Mouse (Mus musculus) embryonic facial prominence, embryonic 10.5 days (tissue): ENCODE measurements at regions not wholly inside any gene's neighbourhood (a gene's known extent, or its start where the extent isn't known, plus 50 kb on each side); places are given as distances from the start of the nearest gene placed in this dataset.
A peak's percentile ranks its signal among the peaks of the same experiment; 100 is the strongest.

Experiments
- DNase-seq: peaks from one replicate; pipeline ENCODE4 v3.0.0-alpha.2; 2017; ENCODE audit warnings: low spot score
- H3K27ac ChIP-seq: fragments of 300-500 bp; sonication (generic); replicated peaks from 2 replicates; pipeline ENCODE4 v1.5.1; 2016; ENCODE audit warnings: mild to moderate bottlenecking
- H3K27me3 ChIP-seq: fragments of 300-500 bp; sonication (generic); replicated peaks from 2 replicates; pipeline ENCODE4 v1.6.1; 2016; ENCODE audit warnings: low read depth, mild to moderate bottlenecking; ENCODE audit not compliant: poor library complexity, severe bottlenecking
- H3K36me3 ChIP-seq: fragments of 300-500 bp; sonication (generic); replicated peaks from 2 replicates; pipeline ENCODE4 v1.6.1; 2016; ENCODE audit warnings: mild to moderate bottlenecking, moderate library complexity
- H3K4me1 ChIP-seq: fragments of 300-500 bp; sonication (generic); 2 replicates; pipeline ENCODE4 v1.6.1; 2016
- H3K4me3 ChIP-seq: fragments of 300-500 bp; sonication (generic); 2 replicates; pipeline ENCODE4 v1.5.1; 2016; ENCODE audit warnings: mild to moderate bottlenecking, moderate library complexity
- H3K9me3 ChIP-seq: fragments of 300-500 bp; sonication (generic); 2 replicates; pipeline ENCODE4 v1.6.1; 2016; ENCODE audit warnings: mild to moderate bottlenecking
- WGBS: fragments of 180-500 bp; shearing (Covaris S2); methylation state at CpG from one replicate; pipeline ENCODE4 v1.1.7; 2016; 5-methylcytosine and 5-hydroxymethylcytosine counted together

DNA sequence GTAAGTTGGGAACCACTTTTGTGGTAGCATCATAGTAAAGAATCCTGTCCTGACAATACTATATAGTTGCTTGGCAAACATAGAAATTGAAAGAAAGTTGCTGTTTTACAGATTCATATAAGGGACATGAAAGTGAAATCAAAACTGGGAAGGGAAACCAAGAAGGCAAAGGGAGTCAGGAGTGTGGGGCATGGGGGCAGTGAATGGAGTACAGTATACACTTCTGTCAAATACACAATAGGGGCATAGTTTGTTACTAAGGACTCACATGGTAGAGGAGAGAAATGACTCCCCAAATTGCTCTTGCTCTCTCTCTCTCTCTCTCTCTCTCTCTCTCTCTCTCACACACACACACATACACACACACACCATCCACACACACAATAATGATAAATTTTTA, 185.1 kb downstream of the Kdr start:
- no peaks in the 10 kb centered on the region for H3K36me3 ChIP-seq
- DNase-seq: no peak
- H3K27me3 ChIP-seq: no peaks in the 10 kb centered on the region
- no peak overlapping the region for H3K4me3 ChIP-seq
- H3K27ac ChIP-seq: no peak overlapping the region
- H3K9me3 ChIP-seq: no peaks in the 10 kb centered on the region
- H3K4me1 ChIP-seq: no peaks in the 10 kb centered on the region

DNA sequence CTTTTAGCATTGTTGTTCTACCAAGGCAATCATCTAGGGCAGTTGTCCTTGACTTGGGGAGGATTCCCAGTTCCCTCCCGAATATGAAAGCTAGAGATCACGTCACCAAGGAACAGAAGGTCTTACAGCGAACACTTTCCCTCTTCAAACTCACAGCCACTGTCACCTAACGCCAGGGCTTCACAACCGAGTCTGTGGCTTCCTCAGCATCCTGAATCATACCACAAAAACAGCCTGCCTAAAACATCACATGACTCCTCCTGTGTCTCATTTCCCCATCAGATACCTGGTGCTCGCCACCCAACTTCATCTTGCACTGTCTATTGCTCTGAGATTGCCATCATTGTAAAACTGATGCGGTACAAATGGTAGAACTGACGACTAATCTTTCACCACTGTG, 186.5 kb downstream of the Kdr start:
- WGBS: 89% methylated on average over 8 of the region's 8 CpGs
- no peak for DNase-seq
- Histone ChIP-seq H3K27me3 (no peaks in the 10 kb centered on the region), H3K36me3 (no peaks in the 10 kb centered on the region), H3K4me1 (no peaks in the 10 kb centered on the region), H3K4me3 (no peak overlapping the region), H3K27ac (no peak overlapping the region), H3K9me3 (no peaks in the 10 kb centered on the region)

DNA sequence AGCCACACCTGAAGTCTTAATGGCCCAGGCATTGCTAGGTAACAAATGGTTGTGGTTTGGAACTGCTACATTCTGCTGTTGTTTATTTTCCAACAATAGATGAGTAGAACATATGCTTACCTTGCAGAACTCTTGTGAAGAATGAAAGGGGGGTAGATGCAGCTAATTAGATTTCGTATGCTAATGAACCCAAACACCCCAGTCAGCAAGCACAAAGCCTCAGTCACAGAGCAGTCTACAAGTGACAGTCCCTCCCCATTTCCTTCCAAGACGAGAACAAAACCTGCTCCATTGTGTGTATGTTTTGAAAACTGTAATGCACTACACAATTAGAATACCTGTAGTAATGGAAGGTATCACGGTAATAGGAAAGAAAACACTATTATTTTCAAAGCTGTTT, 190.2 kb downstream of the Kdr start:
- no peak overlapping the region for H3K27ac ChIP-seq
- H3K9me3 ChIP-seq: no peaks in the 10 kb centered on the region
- no peak overlapping the region for H3K4me3 ChIP-seq
- 36% methylated on average over 3 of the region's 3 CpGs for WGBS
- H3K36me3 ChIP-seq: no peaks in the 10 kb centered on the region
- H3K27me3 ChIP-seq: no peaks in the 10 kb centered on the region
- no peaks in the 10 kb centered on the region for H3K4me1 ChIP-seq
- no peak for DNase-seq

DNA sequence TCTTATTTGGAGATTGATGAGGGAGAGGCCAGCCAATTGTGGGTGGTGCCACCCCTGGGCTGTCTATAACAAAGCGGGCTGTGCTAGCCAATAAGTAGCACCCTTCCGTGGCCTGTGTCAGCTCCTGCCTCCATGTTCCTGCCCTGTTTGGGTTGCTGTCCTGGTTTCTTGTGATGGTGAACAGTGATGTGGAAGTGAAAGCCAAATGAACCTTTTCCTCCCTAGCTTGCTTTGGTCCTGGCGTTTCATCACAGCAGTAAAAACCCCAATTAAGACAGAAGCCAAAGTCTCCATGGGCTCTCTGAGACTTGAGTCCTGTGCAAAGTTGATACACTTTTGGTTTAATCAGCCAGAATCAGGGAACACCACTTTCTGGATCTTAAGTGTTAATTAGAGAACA, 192.1 kb downstream of the Kdr start:
- H3K4me1 ChIP-seq: no peaks in the 10 kb centered on the region
- H3K4me3 ChIP-seq: no peak overlapping the region
- no peak overlapping the region for H3K27ac ChIP-seq
- no peaks in the 10 kb centered on the region for H3K36me3 ChIP-seq
- no peaks in the 10 kb centered on the region for H3K27me3 ChIP-seq
- no peak for DNase-seq
- 93% methylated on average over 3 of the region's 3 CpGs for WGBS
- no peaks in the 10 kb centered on the region for H3K9me3 ChIP-seq

DNA sequence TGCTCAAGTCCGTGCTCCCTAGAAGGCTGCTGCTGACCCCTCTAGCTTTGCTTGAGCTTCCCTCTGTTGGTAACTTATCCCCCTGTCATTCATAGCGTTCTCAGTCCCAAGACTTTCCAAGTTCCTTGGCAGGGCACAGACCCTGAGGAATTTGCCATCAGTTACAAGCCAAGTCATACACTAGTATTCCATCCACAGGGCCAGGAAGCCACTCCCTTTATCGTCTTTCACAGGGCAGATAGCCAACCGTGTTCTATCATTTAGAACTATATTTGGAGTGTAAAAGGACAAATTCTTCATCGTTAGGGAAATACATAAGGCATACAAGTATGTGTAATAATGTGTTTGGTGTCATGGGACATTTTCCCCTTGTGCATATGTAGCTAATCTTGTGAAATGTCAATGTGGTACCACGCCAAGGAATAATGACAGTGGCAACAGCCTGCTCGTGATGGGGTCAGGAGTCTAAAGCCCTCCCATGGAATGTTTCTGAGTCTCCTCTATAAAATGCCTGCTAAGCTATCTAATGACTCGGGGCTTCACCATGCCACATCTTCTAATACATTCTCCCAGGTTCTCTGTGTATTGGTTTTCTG, 193.2 kb downstream of the Kdr start:
- Histone ChIP-seq H3K36me3 (no peaks in the 10 kb centered on the region), H3K4me3 (no peak overlapping the region), H3K27ac (no peak overlapping the region), H3K9me3 (no peaks in the 10 kb centered on the region), H3K27me3 (no peaks in the 10 kb centered on the region), H3K4me1 (no peaks in the 10 kb centered on the region)
- 87% methylated on average over 8 of the region's 8 CpGs for WGBS
- DNase-seq: no peak

DNA sequence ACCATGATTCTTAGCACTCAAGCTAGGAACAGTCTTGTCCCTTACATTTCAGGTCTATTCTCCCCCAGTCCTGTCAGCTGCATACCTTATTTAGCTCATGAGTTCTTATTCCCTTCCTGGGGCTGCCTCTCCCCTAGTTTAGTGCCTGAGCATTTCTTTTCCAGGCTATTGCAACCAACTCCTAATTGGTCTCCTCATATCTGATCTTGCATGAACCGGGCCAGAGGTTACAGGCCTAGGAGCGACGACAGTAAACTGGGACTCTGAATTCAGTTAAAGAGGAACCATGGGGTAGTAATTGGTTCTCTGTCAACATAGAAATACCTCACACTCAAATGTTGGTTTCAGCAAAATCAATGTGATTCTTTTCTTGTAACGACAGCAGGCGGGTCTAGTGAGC, 195.9 kb downstream of the Kit start:
- DNase-seq: no peak
- H3K9me3 ChIP-seq: no peaks in the 10 kb centered on the region
- 88% methylated on average over 5 of the region's 5 CpGs for whole genome bisulfite sequencing
- no peak overlapping the region for H3K4me3 ChIP-seq
- H3K36me3 ChIP-seq: no peaks in the 10 kb centered on the region
- H3K27me3 ChIP-seq: no peaks in the 10 kb centered on the region
- no peak overlapping the region for H3K27ac ChIP-seq
- no peaks in the 10 kb centered on the region for H3K4me1 ChIP-seq

DNA sequence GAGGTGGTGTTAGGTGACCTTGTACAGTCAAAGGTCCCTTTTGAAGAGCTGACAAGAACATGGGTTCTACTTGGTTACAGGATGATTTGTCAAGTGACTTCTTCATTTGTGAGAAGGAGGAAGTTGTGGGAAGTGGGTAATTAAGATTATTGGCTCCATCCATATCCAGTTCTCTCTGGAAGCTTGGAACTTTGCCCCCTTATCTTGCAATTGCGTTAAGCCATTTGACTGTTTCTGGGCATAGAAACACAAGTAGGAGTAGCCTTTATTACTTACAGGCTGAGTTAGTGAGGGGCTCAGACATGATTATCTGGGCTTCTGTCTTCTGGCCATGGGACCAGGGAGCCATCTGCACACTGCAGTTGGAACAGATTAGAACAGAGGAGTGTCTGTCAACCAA, 192.5 kb downstream of the Kit start:
- Histone ChIP-seq H3K9me3 (no peaks in the 10 kb centered on the region), H3K36me3 (no peaks in the 10 kb centered on the region), H3K4me1 (peaks cover 14% of the 10 kb centered on the region), H3K27me3 (no peaks in the 10 kb centered on the region), H3K4me3 (no peak overlapping the region), H3K27ac (no peak overlapping the region)
- WGBS: 88% methylated on average over 1 of the region's 1 CpGs
- DNase-seq: no peak

DNA sequence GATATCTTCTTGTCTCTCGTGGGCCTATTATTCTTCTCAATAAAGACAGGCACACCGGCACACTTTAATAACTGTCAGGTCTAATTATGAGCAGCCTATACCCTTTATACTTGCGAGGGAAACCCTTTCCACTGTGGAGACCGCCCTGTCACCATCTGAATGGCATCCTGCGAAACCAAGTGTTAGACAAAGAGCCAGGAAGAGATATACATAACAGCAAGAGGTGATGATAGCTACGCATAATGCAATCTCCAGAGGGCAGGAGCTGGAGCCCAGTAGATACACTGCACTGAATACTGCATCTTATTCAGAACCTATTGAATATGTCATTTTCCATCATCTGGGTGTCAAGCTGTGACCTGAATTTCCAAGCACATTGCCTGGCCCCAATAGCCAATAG, 187.7 kb downstream of the Kit start:
- no peaks in the 10 kb centered on the region for H3K27me3 ChIP-seq
- no peak overlapping the region for H3K27ac ChIP-seq
- H3K36me3 ChIP-seq: no peaks in the 10 kb centered on the region
- H3K4me1 ChIP-seq: peaks cover 20% of the 10 kb centered on the region
- H3K4me3 ChIP-seq: no peak overlapping the region
- H3K9me3 ChIP-seq: no peaks in the 10 kb centered on the region
- 80% methylated on average over 6 of the region's 6 CpGs for WGBS
- no peak for DNase-seq

DNA sequence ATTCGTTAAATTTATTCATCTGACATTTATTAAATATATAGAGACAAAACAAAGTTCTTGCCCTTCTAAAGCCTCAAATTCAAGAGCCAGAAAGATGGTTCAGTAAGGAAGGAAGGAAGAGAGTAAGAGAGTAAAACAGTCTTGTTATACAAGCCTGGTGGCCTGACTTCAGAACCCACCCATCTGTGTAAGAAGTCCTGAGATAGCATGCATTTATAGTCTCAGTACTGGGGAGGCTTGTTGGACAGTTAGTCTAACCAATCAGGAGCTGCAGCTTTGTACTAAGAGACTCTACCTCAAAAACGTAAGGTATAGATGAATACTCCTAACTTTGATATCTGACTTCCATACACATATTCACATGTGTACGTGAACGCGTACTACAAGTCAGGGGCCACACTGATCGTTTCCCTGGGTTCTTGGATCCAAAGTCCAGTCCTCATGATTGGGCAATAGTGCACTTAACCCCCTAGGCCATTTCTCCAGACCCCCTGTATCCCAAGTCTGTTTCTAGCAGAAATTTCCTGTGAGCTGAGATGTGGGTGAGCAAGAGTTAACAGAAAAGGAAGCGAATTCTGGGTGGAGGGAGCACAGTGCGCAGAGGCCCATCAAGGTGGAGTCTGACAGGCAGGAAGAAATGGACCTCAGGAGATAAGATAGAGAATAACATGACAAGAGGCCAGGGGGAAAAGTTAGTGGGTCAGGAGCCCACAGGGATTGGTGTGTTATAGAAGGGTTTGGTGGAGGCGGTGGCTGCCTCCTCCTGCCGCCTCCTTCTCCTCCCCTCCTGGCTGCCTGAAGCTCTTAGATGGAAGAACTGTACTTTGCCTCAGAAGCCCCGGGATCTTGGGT, 187.0 kb downstream of the Kit start:
- Histone ChIP-seq H3K27me3 (no peaks in the 10 kb centered on the region), H3K27ac (no peak overlapping the region; the same call in 1 of the 2 replicates), H3K4me3 (no peak overlapping the region), H3K9me3 (no peaks in the 10 kb centered on the region), H3K36me3 (no peaks in the 10 kb centered on the region), H3K4me1 (peaks cover 20% of the 10 kb centered on the region)
- 81% methylated on average over 11 of the region's 11 CpGs for WGBS
- no peak for DNase-seq

DNA sequence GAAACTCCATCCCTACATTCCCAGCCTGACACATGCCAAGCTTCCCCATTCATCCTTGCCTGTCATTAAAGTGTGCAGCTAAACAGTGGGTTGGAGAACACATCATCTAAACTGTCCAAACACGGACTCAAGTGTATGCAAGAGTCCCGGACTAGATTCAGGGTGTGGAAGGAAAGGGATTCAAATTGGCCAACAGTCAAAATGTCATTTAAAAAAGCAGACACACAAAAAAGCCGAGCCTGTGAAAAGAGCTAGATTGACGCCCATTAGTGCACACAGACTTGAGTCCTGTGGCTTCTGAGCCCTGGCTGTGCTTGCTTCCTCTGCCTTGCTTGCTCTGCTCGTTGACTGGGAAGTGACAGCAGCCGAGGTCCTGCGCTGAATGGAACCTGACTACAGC, 181.5 kb downstream of the Kit start:
- H3K9me3 ChIP-seq: no peaks in the 10 kb centered on the region
- H3K27ac ChIP-seq: no peak overlapping the region
- peaks cover 11% of the 10 kb centered on the region for H3K4me1 ChIP-seq
- H3K27me3 ChIP-seq: no peaks in the 10 kb centered on the region
- H3K4me3 ChIP-seq: no peak overlapping the region
- WGBS: 78% methylated on average over 7 of the region's 7 CpGs
- no peaks in the 10 kb centered on the region for H3K36me3 ChIP-seq
- no peak for DNase-seq

DNA sequence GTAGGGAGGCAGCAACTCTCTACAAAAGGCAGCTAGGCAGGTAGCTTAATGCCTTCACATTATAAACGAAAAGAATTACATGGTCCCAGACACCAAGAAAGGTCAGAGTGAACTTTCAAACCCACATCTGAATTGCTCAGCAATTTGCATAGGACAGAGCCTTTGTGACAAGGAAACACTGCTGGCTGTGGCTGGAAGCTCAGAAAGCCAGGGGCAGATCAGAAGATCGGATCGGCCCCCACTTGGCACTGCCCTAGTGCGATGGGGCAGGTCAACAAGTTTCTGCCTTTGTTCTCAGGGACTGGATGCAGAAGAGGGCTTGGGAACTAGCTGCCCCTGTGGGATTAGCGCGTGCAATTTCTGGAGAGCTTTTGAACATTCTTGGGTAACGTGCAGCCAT, 179.6 kb downstream of the Kit start:
- peaks cover 11% of the 10 kb centered on the region for H3K4me1 ChIP-seq
- H3K36me3 ChIP-seq: no peaks in the 10 kb centered on the region
- H3K9me3 ChIP-seq: no peaks in the 10 kb centered on the region
- peak overlapping the region; percentile 49 for H3K27ac ChIP-seq
- H3K4me3 ChIP-seq: no peak overlapping the region
- WGBS: 65% methylated on average over 7 of the region's 7 CpGs
- H3K27me3 ChIP-seq: no peaks in the 10 kb centered on the region
- no peak for DNase-seq

DNA sequence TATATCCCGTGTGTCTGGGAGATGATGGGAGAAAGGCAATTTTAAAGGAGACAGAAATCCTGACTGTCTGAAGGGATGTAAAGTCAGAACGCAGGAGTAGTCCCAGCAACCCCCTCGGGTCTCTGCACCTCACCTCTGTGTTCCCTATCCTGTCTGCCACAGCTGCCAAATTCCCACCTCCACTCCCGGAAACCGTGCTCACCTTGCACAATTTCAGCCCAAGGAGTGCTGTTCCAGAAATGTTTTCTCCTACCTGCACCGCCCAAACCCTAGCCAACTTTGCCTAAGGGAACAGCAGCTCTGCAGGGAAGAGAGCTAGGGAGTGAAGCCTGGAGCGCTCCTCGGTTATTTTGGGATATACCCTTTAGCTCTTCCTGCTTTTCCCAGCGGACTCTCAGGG, 170.6 kb downstream of the Kit start:
- Histone ChIP-seq H3K4me1 (peaks cover 19% of the 10 kb centered on the region), H3K27ac (no peak overlapping the region), H3K36me3 (no peaks in the 10 kb centered on the region), H3K27me3 (no peaks in the 10 kb centered on the region), H3K4me3 (no peak overlapping the region), H3K9me3 (no peaks in the 10 kb centered on the region)
- WGBS: 74% methylated on average over 9 of the region's 9 CpGs
- DNase-seq: no peak

DNA sequence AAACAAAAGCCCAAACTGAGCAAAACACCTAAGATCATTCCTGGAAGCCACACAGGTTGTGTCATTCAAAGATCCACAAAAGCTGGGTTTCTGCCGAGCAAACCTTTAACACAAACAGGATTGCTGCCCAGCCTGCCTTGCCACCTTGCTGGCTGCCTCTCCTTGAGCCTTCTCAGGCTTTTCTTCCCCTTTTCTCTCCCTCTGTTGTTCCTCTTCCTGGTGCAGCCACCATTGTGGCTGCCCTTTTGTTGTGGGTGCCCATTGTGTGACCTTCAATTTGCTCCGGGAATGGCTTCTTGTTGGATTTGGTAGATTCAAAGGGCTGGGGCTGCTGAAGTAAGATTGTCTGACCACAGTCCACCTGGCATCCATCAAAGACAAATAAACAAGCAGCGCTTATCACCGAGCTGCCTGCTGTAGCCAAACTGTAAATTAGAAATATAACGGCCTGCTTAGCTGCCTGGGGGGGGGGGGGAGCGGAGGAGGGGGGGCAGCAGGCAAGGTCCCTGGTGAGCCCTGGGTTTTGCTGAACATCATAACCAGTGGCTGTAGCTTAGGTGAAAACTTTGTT, 169.8 kb downstream of the Kit start:
- 43% methylated on average over 6 of the region's 6 CpGs for WGBS
- H3K27ac ChIP-seq: peak overlapping the region; percentile 35; the same call in 1 of the 2 replicates
- DNase-seq: no peak
- no peaks in the 10 kb centered on the region for H3K27me3 ChIP-seq
- H3K36me3 ChIP-seq: no peaks in the 10 kb centered on the region
- no peaks in the 10 kb centered on the region for H3K9me3 ChIP-seq
- no peak overlapping the region for H3K4me3 ChIP-seq
- H3K4me1 ChIP-seq: peaks cover 20% of the 10 kb centered on the region
